Mouse (Mus musculus): Measurements from ENCODE around the gene Tube1.

GRCm38 (mm10) chr10:39157321-39157720 lies 23.5 kb downstream of the Tube1 start:
- no peak for TF ChIP-seq GATA1 (IDR thresholded peaks at IDR 0.05; ENCODE audit: borderline replicate concordance, low read length)
- TF ChIP-seq CTCF (IDR thresholded peaks at IDR 0.05; ENCODE audit: low read depth, low read length), result no peak

Measured in G1E (cell line).